Mouse (Mus musculus): ENCODE data around the gene Cbr4. TPM values are rescaled to one million over a fixed set of nuclear protein-coding genes. Genes with fewer than 3 reads are reported as not detected.

Cbr4 gene
- polyA plus RNA-seq, 1 experiment from 2014 or later = 26.7 TPM

GRCm38 (mm10) chr8:61500914-61501313 is 13.4 kb downstream of the Cbr4 start:
- Histone ChIP-seq H3K27ac (no peak overlapping the region), H3K9ac (no peak overlapping the region), H3K4me1 (no peaks in the 10 kb centered on the region; the same call in 1 of the 2 replicates), H3K4me3 (no peak overlapping the region), H3K27me3 (no peaks in the 10 kb centered on the region), H3K4me2 (no peak overlapping the region), H3K9me3 (no peaks in the 10 kb centered on the region), H3K36me3 (0 out of 2 replicates have a peak, but pooled peaks cover 8% of the 10 kb centered on the region)
- ATAC-seq (ENCODE audit: insufficient number of reproducible peaks, low FRiP score, low TSS enrichment, low read depth) = no peak
- 38% methylated on average over 3 of the region's 3 CpGs for WGBS

GRCm38 (mm10) chr8:61502277-61502676 is 14.7 kb downstream of the Cbr4 start:
- Histone ChIP-seq H3K27ac (no peak overlapping the region), H3K9ac (no peak overlapping the region), H3K9me3 (no peaks in the 10 kb centered on the region), H3K36me3 (0 out of 2 replicates have a peak, but pooled peaks cover 8% of the 10 kb centered on the region), H3K27me3 (no peaks in the 10 kb centered on the region), H3K4me1 (no peaks in the 10 kb centered on the region; the same call in 1 of the 2 replicates), H3K4me3 (no peak overlapping the region), H3K4me2 (no peak overlapping the region)
- no peak for ATAC-seq (ENCODE audit: insufficient number of reproducible peaks, low FRiP score, low TSS enrichment, low read depth)

- Histone ChIP-seq H3K4me2 (no peak overlapping the region), H3K27ac (no peak overlapping the region), H3K27me3 (no peaks in the 10 kb centered on the region), H3K36me3 (peaks cover 74% of the 10 kb centered on the region), H3K9me3 (peaks cover 2% of the 10 kb centered on the region; the same call in 1 of the 2 replicates), H3K4me1 (peaks cover 2% of the 10 kb centered on the region; the same call in 1 of the 2 replicates), H3K9ac (no peak overlapping the region), H3K4me3 (no peak overlapping the region)
- no peak for ATAC-seq (ENCODE audit: insufficient number of reproducible peaks, low FRiP score, low TSS enrichment, low read depth)
- WGBS = 93% methylated on average over 24 of the region's 24 CpGs
Measured at GRCm38 (mm10) chr8:61515110-61515930, 27.8 kb downstream of the Cbr4 start.

- H3K9ac ChIP-seq = no peak overlapping the region
- peaks cover 2% of the 10 kb centered on the region; the same call in 1 of the 2 replicates for H3K4me1 ChIP-seq
- H3K4me2 ChIP-seq = no peak overlapping the region
- WGBS = 45% methylated on average over 25 of the region's 25 CpGs
- no peak overlapping the region for H3K4me3 ChIP-seq
- H3K36me3 ChIP-seq = peaks cover 72% of the 10 kb centered on the region
- ATAC-seq (ENCODE audit: insufficient number of reproducible peaks, low FRiP score, low TSS enrichment, low read depth) = no peak
- no peaks in the 10 kb centered on the region for H3K27me3 ChIP-seq
- no peaks in the 10 kb centered on the region for H3K9me3 ChIP-seq
- H3K27ac ChIP-seq = no peak overlapping the region
Measured at GRCm38 (mm10) chr8:61515931-61516744, 28.6 kb downstream of the Cbr4 start.

GRCm38 (mm10) chr8:61516745-61517501 is 29.4 kb downstream of the Cbr4 start:
- ATAC-seq (ENCODE audit: insufficient number of reproducible peaks, low FRiP score, low TSS enrichment, low read depth) = no peak
- 76% methylated on average over 8 of the region's 8 CpGs for WGBS

GRCm38 (mm10) chr8:61517502-61518185 is 30.1 kb downstream of the Cbr4 start:
- 77% methylated on average over 14 of the region's 14 CpGs for WGBS
- Histone ChIP-seq H3K27me3 (no peaks in the 10 kb centered on the region), H3K4me3 (no peak overlapping the region), H3K4me1 (peaks cover 2% of the 10 kb centered on the region; the same call in 1 of the 2 replicates), H3K9ac (no peak overlapping the region), H3K9me3 (no peaks in the 10 kb centered on the region), H3K36me3 (peaks cover 77% of the 10 kb centered on the region), H3K27ac (no peak overlapping the region), H3K4me2 (no peak overlapping the region)
- no peak for ATAC-seq (ENCODE audit: insufficient number of reproducible peaks, low FRiP score, low TSS enrichment, low read depth)

More at GRCm38 (mm10) chr8:61516745-61517501, 29.4 kb downstream of the Cbr4 start:
- H3K4me1 ChIP-seq = peaks cover 2% of the 10 kb centered on the region; the same call in 1 of the 2 replicates
- no peak overlapping the region for H3K4me3 ChIP-seq
- H3K9ac ChIP-seq = no peak overlapping the region
- H3K36me3 ChIP-seq = peaks cover 77% of the 10 kb centered on the region
- no peak overlapping the region for H3K4me2 ChIP-seq
- no peaks in the 10 kb centered on the region for H3K27me3 ChIP-seq
- no peaks in the 10 kb centered on the region for H3K9me3 ChIP-seq
- H3K27ac ChIP-seq = no peak overlapping the region

- no peaks in the 10 kb centered on the region for H3K9me3 ChIP-seq
- no peak overlapping the region for H3K9ac ChIP-seq
- H3K36me3 ChIP-seq = peaks cover 68% of the 10 kb centered on the region
- H3K4me3 ChIP-seq = no peak overlapping the region
- H3K4me2 ChIP-seq = no peak overlapping the region
- WGBS = 5% methylated on average over 1 of the region's 1 CpGs
- no peak for ATAC-seq (ENCODE audit: insufficient number of reproducible peaks, low FRiP score, low TSS enrichment, low read depth)
- no peak overlapping the region for H3K27ac ChIP-seq
- H3K4me1 ChIP-seq = no peaks in the 10 kb centered on the region
- no peaks in the 10 kb centered on the region for H3K27me3 ChIP-seq
Measured at GRCm38 (mm10) chr8:61522132-61522531, 34.6 kb downstream of the Cbr4 start.

GRCm38 (mm10) chr8:61527037-61527436 is 39.5 kb downstream of the Cbr4 start:
- H3K27ac ChIP-seq = no peak overlapping the region

GRCm38 (mm10) chr8:61528197-61528596 is 40.7 kb downstream of the Cbr4 start:
- Histone ChIP-seq H3K27ac (no peak overlapping the region), H3K27me3 (no peaks in the 10 kb centered on the region), H3K9me3 (no peaks in the 10 kb centered on the region), H3K36me3 (peaks cover 69% of the 10 kb centered on the region), H3K4me1 (no peaks in the 10 kb centered on the region), H3K4me2 (no peak overlapping the region), H3K9ac (no peak overlapping the region), H3K4me3 (no peak overlapping the region)
- ATAC-seq (ENCODE audit: insufficient number of reproducible peaks, low FRiP score, low TSS enrichment, low read depth) = no peak
- 91% methylated on average over 9 of the region's 9 CpGs for WGBS

More at GRCm38 (mm10) chr8:61527037-61527436, 39.5 kb downstream of the Cbr4 start:
- 79% methylated on average over 14 of the region's 14 CpGs for WGBS
- H3K4me3 ChIP-seq = no peak overlapping the region
- no peak for ATAC-seq (ENCODE audit: insufficient number of reproducible peaks, low FRiP score, low TSS enrichment, low read depth)
- H3K9ac ChIP-seq = no peak overlapping the region
- no peak overlapping the region for H3K4me2 ChIP-seq
- no peaks in the 10 kb centered on the region for H3K4me1 ChIP-seq
- peaks cover 72% of the 10 kb centered on the region for H3K36me3 ChIP-seq
- no peaks in the 10 kb centered on the region for H3K27me3 ChIP-seq
- H3K9me3 ChIP-seq = no peaks in the 10 kb centered on the region

- no peak overlapping the region for H3K4me2 ChIP-seq
- no peak for ATAC-seq (ENCODE audit: insufficient number of reproducible peaks, low FRiP score, low TSS enrichment, low read depth)
- no peaks in the 10 kb centered on the region for H3K27me3 ChIP-seq
- 81% methylated on average over 6 of the region's 6 CpGs for WGBS
- H3K4me3 ChIP-seq = no peak overlapping the region
- H3K4me1 ChIP-seq = no peaks in the 10 kb centered on the region
- H3K27ac ChIP-seq = no peak overlapping the region
- peaks cover 68% of the 10 kb centered on the region for H3K36me3 ChIP-seq
- H3K9ac ChIP-seq = no peak overlapping the region
- H3K9me3 ChIP-seq = no peaks in the 10 kb centered on the region
Measured at GRCm38 (mm10) chr8:61528642-61529041, 41.1 kb downstream of the Cbr4 start.
